Mouse (Mus musculus) liver, embryonic 14 days (tissue): ENCODE measurements around the gene Sowahb. TPM values are rescaled to one million over a fixed set of nuclear protein-coding genes. Genes with fewer than 3 reads are reported as not detected.

Experiments used
- polyA plus RNA-seq: library from polyadenylated mRNA; depleted of rRNA; stranded (reverse); fragments of >200 nt; gene quantifications from 2 replicates; pipeline ENCODE4 v1.2.3, GENCODE M21; 2012; rRNA removed

The Sowahb gene
- polyA plus RNA-seq, result 0.53 and 0.67 TPM in 2 replicates

GRCm38 (mm10) chr5:93044584-93045370 lies at the start of gene Sowahb:
Gene Sowahb, minus strand, starts transcription at chr5:93045022.

DNA sequence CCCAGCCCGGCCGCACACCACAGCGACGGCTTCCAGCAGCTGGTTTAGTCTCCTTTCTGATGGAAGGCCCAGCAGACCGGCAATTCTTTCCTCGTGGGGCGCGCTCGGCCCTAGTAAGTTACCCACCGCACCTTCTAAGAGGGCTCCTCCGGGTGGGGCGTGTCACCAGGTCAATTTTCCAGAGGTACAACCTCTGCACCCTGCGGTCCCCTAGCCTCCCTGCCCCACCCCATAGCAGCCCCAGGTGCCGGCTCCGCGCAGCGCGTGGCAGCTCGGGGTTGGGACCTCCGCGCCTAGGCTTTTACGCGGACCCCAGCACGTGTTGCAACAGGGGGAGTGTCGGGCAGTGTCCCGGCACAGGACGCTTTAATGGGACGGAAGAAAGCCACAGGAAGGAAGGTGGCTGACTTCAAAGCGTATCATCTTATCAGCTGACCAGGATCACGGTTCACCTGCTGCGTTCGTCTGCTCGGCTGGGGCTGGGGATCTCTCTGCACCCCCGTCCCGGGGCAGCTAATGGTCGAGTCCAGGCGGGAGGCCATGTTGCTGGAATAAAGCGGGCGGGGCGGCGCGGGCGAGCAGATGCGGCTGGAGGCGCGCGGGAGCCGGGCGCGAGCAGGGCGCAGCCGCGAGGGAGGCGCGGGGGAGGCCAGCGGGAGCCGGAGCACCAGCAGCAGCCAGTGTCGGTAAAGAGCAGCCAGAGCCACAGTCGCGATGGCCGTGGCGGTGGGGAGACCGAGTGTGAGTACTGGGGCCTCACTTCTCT lies 48.2 kb upstream of the Sowahb start, which contains the start of gene Sept11:
Gene Sept11, plus strand, starts transcription at position 581 of the 766 bp plus-strand sequence.

Other genes with a start within 250 kb of the Sowahb start
- 15.4 and 15.8 TPM in 2 replicates for gene Sept11, start 48.4 kb upstream of the Sowahb start, polyA plus RNA-seq
- gene Ccni, start 161.5 kb upstream of the Sowahb start, polyA plus RNA-seq, result 21.4 and 23.8 TPM in 2 replicates
- 0.28 and 0.46 TPM in 2 replicates for gene 2010109A12Rik, start 161.5 kb upstream of the Sowahb start, polyA plus RNA-seq
- 7.1 and 8.7 TPM in 2 replicates for gene Ccng2, start 222.2 kb upstream of the Sowahb start, polyA plus RNA-seq